Mouse (Mus musculus) liver, embryonic 13.5 days (tissue): ENCODE measurements around the gene Nipa2. TPM values are rescaled to one million over a fixed set of nuclear protein-coding genes. Genes with fewer than 3 reads are reported as not detected.
"Not testable (repeated sequence)": the region's sequence is repeated elsewhere in the genome, so short reads cannot be mapped to it uniquely, and the experiment has no call there.

ENCODE experiments used
- ATAC-seq: fragments of 200-750 bp; cut with Nextera tagmentation; 2 replicates; pipeline ENCODE4 v1.8.0; 2017; ENCODE audit warnings: low read depth, mild to moderate bottlenecking, moderate number of reproducible peaks, moderate library complexity
- DNase-seq: peaks from one replicate; pipeline ENCODE4 v3.0.0; 2022
- H3K27ac ChIP-seq: fragments of 300-500 bp; sonication (generic); 2 replicates; pipeline ENCODE4 v1.5.1; 2015; ENCODE audit warnings: moderate library complexity, mild to moderate bottlenecking, inconsistent platforms
- H3K27me3 ChIP-seq: fragments of 300-500 bp; sonication (generic); 2 replicates; pipeline ENCODE4 v1.6.1; 2015; ENCODE audit warnings: mild to moderate bottlenecking, inconsistent platforms
- H3K36me3 ChIP-seq: fragments of 300-500 bp; sonication (generic); 2 replicates; pipeline ENCODE4 v1.6.1; 2015; ENCODE audit warnings: mild to moderate bottlenecking, inconsistent platforms
- H3K4me1 ChIP-seq: fragments of 300-500 bp; sonication (generic); replicated peaks from 2 replicates; pipeline ENCODE4 v1.6.1; 2015; ENCODE audit warnings: inconsistent platforms
- H3K4me2 ChIP-seq: fragments of 300-500 bp; sonication (generic); 2 replicates; pipeline ENCODE4 v1.6.1; 2015; ENCODE audit warnings: inconsistent platforms, mild to moderate bottlenecking, moderate library complexity
- H3K4me3 ChIP-seq: fragments of 300-500 bp; sonication (generic); replicated peaks from 2 replicates; pipeline ENCODE4 v1.5.1; 2015; ENCODE audit warnings: mild to moderate bottlenecking, inconsistent platforms
- H3K9ac ChIP-seq: fragments of 300-500 bp; sonication (generic); 2 replicates; pipeline ENCODE4 v1.6.1; 2015; ENCODE audit warnings: mild to moderate bottlenecking, inconsistent platforms
- H3K9me3 ChIP-seq: fragments of 300-500 bp; sonication (generic); replicated peaks from 2 replicates; pipeline ENCODE4 v1.6.1; 2016; ENCODE audit warnings: inconsistent platforms
- WGBS: fragments of 180-500 bp; shearing (Covaris S2); methylation state at CpG from one replicate; pipeline ENCODE4 v1.1.7; 2015; ENCODE audit not compliant: insufficient replicate concordance; 5-methylcytosine and 5-hydroxymethylcytosine counted together
- polyA plus RNA-seq: library from polyadenylated mRNA; unstranded; fragments of >200 nt; fragmentation: Nextera tagmentation; extraction: Ambion mirVana; gene quantifications from 2 replicates; pipeline ENCODE4 v1.2.1, GENCODE M21; 2015

The Nipa2 gene
- polyA plus RNA-seq, 1 experiment from 2014 or later, result 24.9 TPM

DNA sequence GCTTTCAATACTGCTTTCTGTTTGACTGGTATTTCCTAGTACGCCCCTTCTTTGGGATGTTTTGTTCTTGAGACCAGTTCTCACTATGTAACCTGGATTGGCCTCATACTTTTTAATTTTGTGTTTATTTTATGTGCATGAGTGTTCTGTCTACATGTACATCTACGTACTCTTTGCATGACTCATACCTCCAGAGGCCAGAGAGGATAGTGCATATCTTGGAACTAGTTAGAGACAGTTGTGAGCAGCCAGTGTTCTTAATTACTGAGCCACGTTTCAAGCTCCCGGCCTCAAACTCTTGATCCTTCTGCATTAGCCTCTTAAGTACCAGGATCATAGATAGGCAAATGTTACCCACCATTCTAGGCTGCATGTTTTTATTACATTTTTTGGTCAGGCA, 23.9 kb downstream of the Nipa2 start:
- peaks cover 13% of the 10 kb centered on the region for H3K36me3 ChIP-seq
- ATAC-seq (no peak), DNase-seq (no peak)
- H3K4me3 ChIP-seq, result no peak overlapping the region
- no peak overlapping the region for H3K27ac ChIP-seq
- no peaks in the 10 kb centered on the region for H3K27me3 ChIP-seq
- 88% methylated on average over 4 of the region's 4 CpGs for WGBS
- H3K4me1 ChIP-seq, result no peaks in the 10 kb centered on the region
- H3K4me2 ChIP-seq, result no peak overlapping the region
- no peaks in the 10 kb centered on the region for H3K9me3 ChIP-seq
- no peak overlapping the region for H3K9ac ChIP-seq

DNA sequence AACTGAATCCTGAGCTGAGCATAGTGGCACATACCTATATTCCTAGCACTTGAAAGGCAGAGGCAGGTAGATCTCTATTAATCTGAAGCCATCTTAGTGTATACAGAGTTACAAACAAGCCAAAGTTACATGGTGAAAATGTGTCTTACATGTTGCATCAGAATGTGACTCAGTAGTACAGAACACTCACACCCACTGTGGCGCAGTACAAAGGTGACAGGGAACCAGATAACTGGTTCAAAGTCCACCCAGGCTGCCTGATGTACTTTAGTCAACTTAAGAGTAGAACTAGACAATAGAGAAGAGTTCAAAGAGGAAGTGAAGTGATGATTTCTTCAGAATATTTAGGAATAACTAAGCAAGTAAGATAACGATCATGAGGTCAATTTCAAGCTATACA, 27.3 kb downstream of the Nipa2 start:
- no peak overlapping the region for H3K27ac ChIP-seq
- H3K4me3 ChIP-seq, result no peak overlapping the region
- ATAC-seq (no peak), DNase-seq (no peak)
- H3K36me3 ChIP-seq, result peaks cover 31% of the 10 kb centered on the region
- H3K4me1 ChIP-seq, result no peaks in the 10 kb centered on the region
- no peaks in the 10 kb centered on the region for H3K9me3 ChIP-seq
- WGBS, result 78% methylated on average over 2 of the region's 2 CpGs
- H3K9ac ChIP-seq, result no peak overlapping the region
- no peak overlapping the region for H3K4me2 ChIP-seq
- no peaks in the 10 kb centered on the region for H3K27me3 ChIP-seq

DNA sequence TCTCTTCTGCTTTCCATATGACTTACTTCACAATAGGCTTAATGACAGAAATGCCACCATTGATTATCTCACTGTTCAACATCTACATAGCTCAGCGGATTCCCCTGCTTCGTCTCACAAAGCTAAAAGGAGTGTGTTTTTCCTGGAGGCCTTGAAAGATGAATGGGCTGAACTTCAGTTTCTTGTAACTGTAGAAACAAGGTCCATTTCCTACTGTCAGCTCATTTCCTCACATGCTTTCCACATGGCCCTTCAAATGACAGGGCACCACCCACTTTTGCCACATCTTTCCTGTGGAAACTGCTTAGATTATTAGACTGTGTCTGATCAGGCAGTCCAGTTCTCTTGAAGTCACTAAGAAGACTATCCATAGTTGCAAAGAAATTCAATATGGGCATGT, 33.6 kb downstream of the Nipa2 start:
- Histone ChIP-seq H3K4me2 (no peak overlapping the region), H3K27me3 (no peaks in the 10 kb centered on the region), H3K36me3 (peaks cover 54% of the 10 kb centered on the region), H3K9ac (no peak overlapping the region), H3K27ac (no peak overlapping the region), H3K4me1 (peaks cover 4% of the 10 kb centered on the region; the same call in 1 of the 2 replicates), H3K9me3 (no peaks in the 10 kb centered on the region), H3K4me3 (no peak overlapping the region)
- ATAC-seq (no peak), DNase-seq (no peak)
- WGBS, result 81% methylated on average over 2 of the region's 2 CpGs

- 0 out of 2 replicates have a peak, but pooled peaks have one; percentile 18 for ATAC-seq
- H3K27me3 ChIP-seq, result no peaks in the 10 kb centered on the region
- H3K4me1 ChIP-seq, result peaks cover 4% of the 10 kb centered on the region; the same call in 1 of the 2 replicates
- no peaks in the 10 kb centered on the region for H3K9me3 ChIP-seq
- no peak overlapping the region for H3K4me2 ChIP-seq
- H3K36me3 ChIP-seq, result peaks cover 55% of the 10 kb centered on the region
- no peak overlapping the region for H3K4me3 ChIP-seq
- DNase-seq, result peak; percentile 16
- H3K27ac ChIP-seq, result no peak overlapping the region
- H3K9ac ChIP-seq, result no peak overlapping the region
- 67% methylated on average over 4 of the region's 4 CpGs for WGBS
These were observed 35.0 kb downstream of the Nipa2 start for GRCm38 (mm10) chr7:55927262-55927661.

GRCm38 (mm10) chr7:55918365-55918764, 43.9 kb downstream of the Nipa2 start:
- H3K9ac ChIP-seq, H3K9me3 ChIP-seq, ATAC-seq, H3K27me3 ChIP-seq, H3K4me1 ChIP-seq, H3K27ac ChIP-seq, H3K4me3 ChIP-seq, H3K4me2 ChIP-seq, DNase-seq: not testable (repeated sequence)
- H3K36me3 ChIP-seq, result peaks cover 36% of the 10 kb centered on the region
- WGBS, result 81% methylated on average over 11 of the region's 11 CpGs

DNA sequence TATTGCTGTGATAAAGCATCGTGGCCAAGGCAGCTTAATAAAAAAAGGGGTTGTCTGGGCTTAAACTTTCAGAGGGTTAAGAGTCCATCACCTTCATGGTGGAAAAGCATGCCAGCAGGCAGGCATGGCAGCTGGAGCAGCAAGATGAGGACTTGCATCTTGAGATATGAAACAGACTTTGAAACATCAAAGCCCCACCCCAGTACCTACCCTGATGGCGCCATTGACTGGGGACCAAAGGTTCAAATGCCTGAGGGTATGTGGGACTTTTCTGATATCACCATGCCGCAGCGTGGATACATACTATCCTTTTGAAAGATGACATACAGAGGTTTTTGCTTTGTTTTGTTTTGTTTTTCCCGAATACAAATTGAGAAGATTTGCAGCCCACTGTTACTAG, 50.2 kb downstream of the Nipa2 start:
- peaks cover 38% of the 10 kb centered on the region for H3K36me3 ChIP-seq
- H3K9me3 ChIP-seq, result no peaks in the 10 kb centered on the region
- no peaks in the 10 kb centered on the region for H3K4me1 ChIP-seq
- no peak overlapping the region for H3K4me2 ChIP-seq
- H3K9ac ChIP-seq, result no peak overlapping the region
- no peak overlapping the region for H3K4me3 ChIP-seq
- no peak for ATAC-seq
- H3K27ac ChIP-seq, result no peak overlapping the region
- DNase-seq, result no peak
- H3K27me3 ChIP-seq, result no peaks in the 10 kb centered on the region
- 84% methylated on average over 5 of the region's 5 CpGs for WGBS

DNA sequence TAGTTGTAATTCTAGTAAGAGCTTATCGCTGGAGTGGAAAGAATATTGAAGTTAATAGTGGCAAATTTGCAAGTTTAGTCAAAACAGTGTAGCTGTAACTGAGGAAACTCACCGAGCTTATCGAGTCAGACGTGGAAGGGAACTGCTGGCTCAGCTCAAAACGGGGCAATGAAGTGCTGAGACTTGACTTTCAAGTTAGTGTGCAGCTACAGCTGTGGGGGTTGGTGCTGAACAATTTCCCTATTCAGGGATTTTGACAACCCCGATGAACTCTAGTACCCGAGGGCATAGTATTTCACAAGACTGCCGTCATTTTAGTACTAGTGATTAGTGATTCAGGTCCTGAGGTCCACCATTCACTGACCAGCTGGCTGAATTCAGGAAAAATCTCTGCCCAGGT, 50.9 kb downstream of the Nipa2 start:
- no peak overlapping the region for H3K4me2 ChIP-seq
- H3K27ac ChIP-seq, result no peak overlapping the region
- no peaks in the 10 kb centered on the region for H3K9me3 ChIP-seq
- no peak overlapping the region for H3K4me3 ChIP-seq
- no peaks in the 10 kb centered on the region for H3K4me1 ChIP-seq
- ATAC-seq, result peak; percentile 34; the same call in 1 of the 2 replicates
- no peak overlapping the region for H3K9ac ChIP-seq
- no peak for DNase-seq
- WGBS, result 77% methylated on average over 8 of the region's 8 CpGs
- H3K36me3 ChIP-seq, result peaks cover 38% of the 10 kb centered on the region
- H3K27me3 ChIP-seq, result no peaks in the 10 kb centered on the region

GRCm38 (mm10) chr7:55910356-55910755, 51.9 kb downstream of the Nipa2 start:
- Histone ChIP-seq H3K27ac (no peak overlapping the region), H3K9me3 (no peaks in the 10 kb centered on the region), H3K4me2 (no peak overlapping the region), H3K36me3 (peaks cover 40% of the 10 kb centered on the region), H3K4me3 (no peak overlapping the region), H3K27me3 (no peaks in the 10 kb centered on the region), H3K4me1 (no peaks in the 10 kb centered on the region), H3K9ac (no peak overlapping the region)
- ATAC-seq (no peak), DNase-seq (no peak)
- 62% methylated on average over 2 of the region's 2 CpGs for whole genome bisulfite sequencing

DNA sequence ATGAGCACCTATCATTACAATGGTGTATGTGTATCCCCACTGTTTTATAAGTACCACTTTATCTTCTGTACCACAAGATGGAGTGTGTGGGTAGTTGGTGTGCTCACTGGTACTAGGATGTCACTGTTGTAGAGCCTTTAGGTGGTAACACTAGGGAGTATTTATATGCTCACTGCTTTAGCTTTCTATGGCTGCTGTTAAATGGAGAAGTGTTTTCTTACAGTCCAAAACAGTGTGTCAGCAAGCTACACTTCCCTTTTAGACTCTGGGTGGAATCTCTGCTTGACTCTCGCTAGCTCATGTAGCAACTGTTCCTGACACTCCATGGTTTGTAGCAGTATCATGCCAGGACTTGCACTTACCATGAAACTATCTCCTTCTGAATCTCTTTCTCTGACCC, 52.8 kb downstream of the Nipa2 start:
- no peak overlapping the region for H3K9ac ChIP-seq
- no peaks in the 10 kb centered on the region for H3K4me1 ChIP-seq
- H3K9me3 ChIP-seq, result no peaks in the 10 kb centered on the region
- H3K27ac ChIP-seq, result no peak overlapping the region
- peaks cover 34% of the 10 kb centered on the region for H3K36me3 ChIP-seq
- H3K27me3 ChIP-seq, result no peaks in the 10 kb centered on the region
- WGBS, result 82% methylated on average over 1 of the region's 1 CpGs
- no peak overlapping the region for H3K4me3 ChIP-seq
- H3K4me2 ChIP-seq, result no peak overlapping the region
- DNase-seq (no peak), ATAC-seq (no peak)

GRCm38 (mm10) chr7:55905449-55905848, 56.8 kb downstream of the Nipa2 start:
- Histone ChIP-seq H3K4me1 (no peaks in the 10 kb centered on the region), H3K27ac (no peak overlapping the region), H3K36me3 (peaks cover 34% of the 10 kb centered on the region), H3K9ac (no peak overlapping the region), H3K27me3 (no peaks in the 10 kb centered on the region), H3K4me2 (no peak overlapping the region), H3K9me3 (no peaks in the 10 kb centered on the region), H3K4me3 (no peak overlapping the region)
- DNase-seq (no peak), ATAC-seq (no peak)
- 71% methylated on average over 2 of the region's 2 CpGs for WGBS

DNA sequence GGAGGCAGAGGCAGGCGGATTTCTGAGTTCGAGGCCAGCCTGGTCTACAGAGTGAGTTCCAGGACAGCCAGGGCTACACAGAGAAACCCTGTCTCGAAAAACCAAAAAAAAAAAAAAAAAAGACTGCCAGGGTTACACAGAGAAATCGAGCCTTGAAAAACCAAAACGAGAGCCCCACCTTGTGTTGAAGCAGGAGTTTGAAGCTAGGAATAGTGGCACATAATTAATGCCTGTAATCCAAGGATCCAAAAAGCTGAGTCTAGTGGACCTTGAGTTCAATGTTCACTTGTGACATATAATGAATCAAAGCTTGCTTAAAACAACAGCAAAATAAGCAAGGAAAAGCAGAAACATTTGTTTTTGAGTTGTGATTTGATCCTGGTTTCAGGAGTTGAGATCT, 58.5 kb downstream of the Nipa2 start:
- 73% methylated on average over 5 of the region's 5 CpGs for WGBS
- Histone ChIP-seq H3K9ac (no peak overlapping the region), H3K4me3 (no peak overlapping the region), H3K27me3 (no peaks in the 10 kb centered on the region), H3K36me3 (peaks cover 45% of the 10 kb centered on the region), H3K9me3 (no peaks in the 10 kb centered on the region), H3K4me1 (no peaks in the 10 kb centered on the region), H3K27ac (no peak overlapping the region), H3K4me2 (no peak overlapping the region)
- DNase-seq (no peak), ATAC-seq (no peak)

- WGBS, result 80% methylated on average over 11 of the region's 11 CpGs
These were observed 70.5 kb downstream of the Nipa2 start for GRCm38 (mm10) chr7:55891797-55892196.

More at GRCm38 (mm10) chr7:55891797-55892196, 70.5 kb downstream of the Nipa2 start:
- H3K4me3 ChIP-seq, result no peak overlapping the region
- H3K27me3 ChIP-seq, result no peaks in the 10 kb centered on the region
- ATAC-seq (no peak), DNase-seq (no peak)
- no peaks in the 10 kb centered on the region for H3K9me3 ChIP-seq
- H3K36me3 ChIP-seq, result peaks cover 27% of the 10 kb centered on the region
- no peak overlapping the region for H3K27ac ChIP-seq
- H3K9ac ChIP-seq, result no peak overlapping the region
- H3K4me1 ChIP-seq, result no peaks in the 10 kb centered on the region
- no peak overlapping the region for H3K4me2 ChIP-seq
